In the genomic region with DNA sequence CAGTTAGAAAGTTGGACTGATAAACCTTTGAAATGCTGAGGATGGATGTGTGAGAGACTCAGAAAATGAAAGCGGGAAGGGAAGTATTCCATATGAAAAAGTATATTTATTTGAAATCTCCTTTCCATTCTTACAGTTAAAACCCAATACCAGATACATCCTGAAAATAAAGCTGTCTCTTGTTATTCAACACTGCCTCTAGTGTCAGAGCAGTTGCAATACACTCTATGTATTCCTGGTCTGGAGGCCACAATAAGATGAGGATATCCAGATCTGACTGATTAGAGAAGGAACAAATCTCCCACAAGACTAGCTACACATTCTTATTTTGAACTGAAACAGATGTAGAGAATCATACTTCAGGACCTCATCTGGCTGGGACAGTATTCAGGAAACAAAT, we compare ENCODE assay signal across 12 mouse cellular contexts.
DNase-seq lines count a peak whose midpoint lies in the region; ATAC-seq and TF ChIP-seq lines count a peak whose summit lies in the region.
"Had no signal": no experiment of that assay in that cellular context is flagged by ENCODE, and none has a peak within 500 bp of the region (broad histone marks: within the 10 kb centered on the region; RNA-seq: fewer than 3 reads in every experiment).

No protein-coding gene starts in this region.

- no peak overlapping the region for H3K4me3 ChIP-seq in hindbrain, postnatal 0 days (ENCODE audit: low read length)
- H3K4me3 ChIP-seq in hindbrain, embryonic 11.5 days (ENCODE audit: low read depth, low read length): no peak overlapping the region
- H3K4me3 ChIP-seq in midbrain, embryonic 14.5 days (replicated peaks; ENCODE audit: low read depth, low read length): no peak overlapping the region
- H3K4me3 ChIP-seq in midbrain, embryonic 13.5 days (replicated peaks): no peak overlapping the region
- H3K4me3 ChIP-seq in stomach, postnatal 0 days (ENCODE audit: low read depth, low read length): no peak overlapping the region
- H3K4me3 ChIP-seq: megakaryocyte, embryonic 14.5 days had no signal

- peak; percentile 3 for DNase-seq in hindbrain, postnatal 0 days (ENCODE audit: low spot score)
- no peak for DNase-seq in hindbrain, embryonic 11.5 days (ENCODE audit: low spot score)
- peak; percentile 5 for DNase-seq in midbrain, embryonic 14.5 days
- no peak for DNase-seq in Patski (ENCODE audit: low read depth, low spot score)
- DNase-seq in stomach, postnatal 0 days (ENCODE audit: low spot score): no peak
- DNase-seq in thymus, postnatal 36 days: no peak
- DNase-seq in left cerebral cortex, adult 11 months (ENCODE audit: low spot score): no peak
- DNase-seq: cerebellum, adult 9-10 months; lung, adult 18-20 months had no signal

- no peak overlapping the region for H3K9ac ChIP-seq in hindbrain, postnatal 0 days (replicated peaks; ENCODE audit: low read length)
- no peak overlapping the region for H3K9ac ChIP-seq in hindbrain, embryonic 11.5 days (ENCODE audit: low read depth, low read length)
- H3K9ac ChIP-seq in midbrain, embryonic 14.5 days (replicated peaks; ENCODE audit: low read length): no peak overlapping the region
- H3K9ac ChIP-seq in midbrain, embryonic 13.5 days (replicated peaks): no peak overlapping the region
- no peak overlapping the region for H3K9ac ChIP-seq in stomach, postnatal 0 days (ENCODE audit: low read length)

- POLR2A ChIA-PET in Patski (lab: Charles Lee): no interaction called here

- H3K4me1 ChIP-seq in hindbrain, postnatal 0 days (ENCODE audit: insufficient read depth, low read length): no peaks in the 10 kb centered on the region
- H3K4me1 ChIP-seq in hindbrain, embryonic 11.5 days (replicated peaks; ENCODE audit: control insufficient read depth, insufficient read depth, low read length): no peaks in the 10 kb centered on the region
- H3K4me1 ChIP-seq in midbrain, embryonic 14.5 days (ENCODE audit: control insufficient read depth, insufficient read depth, low read length): no peaks in the 10 kb centered on the region
- H3K4me1 ChIP-seq in midbrain, embryonic 13.5 days (replicated peaks): no peaks in the 10 kb centered on the region
- no peaks in the 10 kb centered on the region for H3K4me1 ChIP-seq in stomach, postnatal 0 days (replicated peaks; ENCODE audit: control insufficient read depth, insufficient read depth)
- H3K4me1 ChIP-seq: megakaryocyte, embryonic 14.5 days had no signal

- H3K27ac ChIP-seq in hindbrain, postnatal 0 days: no peak overlapping the region
- H3K27ac ChIP-seq in hindbrain, embryonic 11.5 days (ENCODE audit: low read depth, low read length): no peak overlapping the region
- no peak overlapping the region for H3K27ac ChIP-seq in midbrain, embryonic 14.5 days (replicated peaks; ENCODE audit: low read depth, low read length)
- no peak overlapping the region for H3K27ac ChIP-seq in midbrain, embryonic 13.5 days
- H3K27ac ChIP-seq in stomach, postnatal 0 days (replicated peaks): no peak overlapping the region

- no peaks in the 10 kb centered on the region for H3K36me3 ChIP-seq in hindbrain, postnatal 0 days (ENCODE audit: insufficient read depth, low read length)
- no peaks in the 10 kb centered on the region for H3K36me3 ChIP-seq in hindbrain, embryonic 11.5 days (ENCODE audit: control insufficient read depth, insufficient read depth, low read length)
- no peaks in the 10 kb centered on the region for H3K36me3 ChIP-seq in midbrain, embryonic 14.5 days (ENCODE audit: control insufficient read depth, insufficient read depth, low read length)
- no peaks in the 10 kb centered on the region for H3K36me3 ChIP-seq in midbrain, embryonic 13.5 days
- H3K36me3 ChIP-seq in stomach, postnatal 0 days (ENCODE audit: control insufficient read depth, insufficient read depth, low read length): no peaks in the 10 kb centered on the region
- H3K36me3 ChIP-seq: G1E had no signal

- no peak overlapping the region for H3K4me2 ChIP-seq in hindbrain, postnatal 0 days (ENCODE audit: low read depth, low read length)
- no peak overlapping the region for H3K4me2 ChIP-seq in hindbrain, embryonic 11.5 days (replicated peaks; ENCODE audit: low read depth, low read length)
- no peak overlapping the region for H3K4me2 ChIP-seq in midbrain, embryonic 14.5 days (ENCODE audit: low read length)
- H3K4me2 ChIP-seq in midbrain, embryonic 13.5 days (replicated peaks): no peak overlapping the region
- no peak overlapping the region for H3K4me2 ChIP-seq in stomach, postnatal 0 days (replicated peaks; ENCODE audit: low read depth)

- in situ Hi-C loops in Patski (cut with MboI; ENCODE audit: low pct_unique_long_range_greater_than_20kb): loop anchor here (10.0 kb wide), 1 partner anchor 575 kb away; no protein-coding TSS in a partner anchor

- no peak for ATAC-seq in hindbrain, postnatal 0 days
- ATAC-seq in hindbrain, embryonic 11.5 days (ENCODE audit: low FRiP score): no peak
- ATAC-seq in midbrain, embryonic 14.5 days (ENCODE audit: low FRiP score, low TSS enrichment): no peak
- no peak for ATAC-seq in midbrain, embryonic 13.5 days
- ATAC-seq in Patski: no peak
- no peak for ATAC-seq in stomach, postnatal 0 days (ENCODE audit: low FRiP score, low TSS enrichment)

- CTCF ChIA-PET in Patski (lab: Charles Lee): no interaction called here

- H3K9me3 ChIP-seq in hindbrain, postnatal 0 days (ENCODE audit: low read length): no peaks in the 10 kb centered on the region
- no peaks in the 10 kb centered on the region for H3K9me3 ChIP-seq in hindbrain, embryonic 11.5 days (ENCODE audit: control insufficient read depth, low read length)
- no peaks in the 10 kb centered on the region for H3K9me3 ChIP-seq in midbrain, embryonic 14.5 days (ENCODE audit: control insufficient read depth, low read length)
- no peaks in the 10 kb centered on the region for H3K9me3 ChIP-seq in midbrain, embryonic 13.5 days
- no peaks in the 10 kb centered on the region for H3K9me3 ChIP-seq in stomach, postnatal 0 days (ENCODE audit: control insufficient read depth, low read length)
- H3K9me3 ChIP-seq: G1E; megakaryocyte, embryonic 14.5 days had no signal

- 74% methylated on average over 1 of the region's 1 CpGs for WGBS in hindbrain, postnatal 0 days
- WGBS in hindbrain, embryonic 11.5 days: 68% methylated on average over 1 of the region's 1 CpGs
- 83% methylated on average over 1 of the region's 1 CpGs for WGBS in midbrain, embryonic 14.5 days
- WGBS in midbrain, embryonic 13.5 days: 79% methylated on average over 1 of the region's 1 CpGs
- WGBS in stomach, postnatal 0 days: 64% methylated on average over 1 of the region's 1 CpGs

- TF ChIP-seq EP300 in stomach, postnatal 0 days (optimal IDR thresholded peaks at IDR 0.05): no peak

- H3K27me3 ChIP-seq in hindbrain, postnatal 0 days (ENCODE audit: insufficient read depth, low read length): 0 out of 2 replicates have a peak, but pooled peaks cover 3% of the 10 kb centered on the region
- peaks cover 2% of the 10 kb centered on the region; the same call in 1 of the 2 replicates for H3K27me3 ChIP-seq in hindbrain, embryonic 11.5 days (ENCODE audit: control insufficient read depth, insufficient read depth, low read length)
- H3K27me3 ChIP-seq in midbrain, embryonic 14.5 days (ENCODE audit: control insufficient read depth, insufficient read depth, low read length): no peaks in the 10 kb centered on the region
- H3K27me3 ChIP-seq in midbrain, embryonic 13.5 days: peaks cover 36% of the 10 kb centered on the region; the same call in 1 of the 2 replicates
- H3K27me3 ChIP-seq in Patski: peaks cover 47% of the 10 kb centered on the region
- no peaks in the 10 kb centered on the region for H3K27me3 ChIP-seq in stomach, postnatal 0 days (ENCODE audit: control insufficient read depth, insufficient read depth, low read length)

- TF ChIP-seq CTCF in hindbrain, postnatal 0 days (IDR thresholded peaks at IDR 0.05; ENCODE audit: low read depth): peak; percentile 54
- TF ChIP-seq CTCF in Patski (IDR thresholded peaks at IDR 0.05): peak; percentile 27
- TF ChIP-seq CTCF in stomach, postnatal 0 days (IDR thresholded peaks at IDR 0.05; ENCODE audit: low read depth): peak; percentile 64

Comparison
In these comparisons a context has a peak if more than half of its experiments do, and no peak if none do; other contexts are left out.
1. DNase-seq: peak in hindbrain, postnatal 0 days (single experiment) and midbrain, embryonic 14.5 days (single experiment); none in hindbrain, embryonic 11.5 days (single experiment), Patski (single experiment), stomach, postnatal 0 days (single experiment), thymus, postnatal 36 days (0 of 2) and left cerebral cortex, adult 11 months (single experiment).
2. Peak in every context shown above with its lines, with median percentiles within 50 percentile points of each other: CTCF ChIP-seq.